Mouse (Mus musculus): ENCODE measurements around the gene Myod1. TPM values are rescaled to one million over a fixed set of nuclear protein-coding genes. Genes with fewer than 3 reads are reported as not detected.

Gene Myod1
- polyA plus RNA-seq, 1 experiment from 2014 or later, result 0.17 TPM

GRCm38 (mm10) chr7:46412823-46413222 is 36.5 kb downstream of the Myod1 start:
- no peak overlapping the region for H3K27ac ChIP-seq (ENCODE audit: low read length)
- H3K9ac ChIP-seq (replicated peaks; ENCODE audit: low read depth, low read length), result no peak overlapping the region
- no peaks in the 10 kb centered on the region for H3K27me3 ChIP-seq (ENCODE audit: control insufficient read depth, insufficient read depth, low read length)
- WGBS, result 79% methylated on average over 5 of the region's 5 CpGs
- H3K4me1 ChIP-seq (ENCODE audit: control insufficient read depth, insufficient read depth, low read length), result no peaks in the 10 kb centered on the region
- no peak overlapping the region for H3K4me3 ChIP-seq (ENCODE audit: low read depth, low read length)
- H3K4me2 ChIP-seq (replicated peaks; ENCODE audit: low read depth, low read length), result no peak overlapping the region
- no peak for ATAC-seq (ENCODE audit: insufficient number of reproducible peaks, insufficient read depth, low FRiP score, low read depth)
- no peaks in the 10 kb centered on the region for H3K9me3 ChIP-seq (ENCODE audit: control insufficient read depth, low read depth, low read length)
- no peaks in the 10 kb centered on the region for H3K36me3 ChIP-seq (ENCODE audit: control insufficient read depth, insufficient read depth, low read length)

DNA sequence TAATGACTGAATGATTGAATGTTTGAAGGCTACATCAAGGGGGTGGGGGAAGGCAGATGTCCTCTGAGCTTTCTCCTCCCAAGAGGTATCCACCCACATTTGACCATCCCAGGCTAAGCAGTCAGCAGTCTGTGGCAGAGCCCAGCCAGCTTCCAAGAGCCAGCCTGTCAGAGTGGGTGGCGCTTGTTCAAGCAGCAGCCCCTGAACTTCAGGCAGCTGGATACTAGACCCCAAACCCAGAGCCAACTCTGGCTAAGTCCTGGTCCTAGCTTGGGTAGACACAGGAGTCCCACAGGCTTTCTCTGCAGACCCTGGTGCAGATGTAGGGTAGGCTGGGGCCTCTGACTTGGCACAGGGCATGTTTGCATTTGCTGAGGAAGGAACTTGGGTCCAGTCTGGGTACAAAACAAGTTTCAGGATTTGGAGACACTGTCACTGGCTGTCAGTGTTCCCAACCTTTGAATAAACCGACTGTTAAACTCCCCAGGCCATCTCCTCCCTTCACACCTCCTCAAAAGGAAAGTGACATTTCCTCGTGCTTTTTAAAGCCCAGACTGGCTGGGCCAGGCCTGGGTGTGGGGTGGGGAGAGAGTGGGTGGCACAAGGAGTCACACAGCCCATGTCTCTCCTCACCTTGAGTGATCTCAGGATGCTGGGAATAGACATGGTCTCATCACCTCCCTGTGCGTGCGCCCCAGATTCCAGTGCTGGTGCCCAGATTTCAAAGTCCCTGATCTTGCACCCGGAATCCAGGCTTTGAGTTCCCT is 37.9 kb downstream of the Myod1 start:
- Histone ChIP-seq H3K4me1 (ENCODE audit: control insufficient read depth, insufficient read depth, low read length) (no peaks in the 10 kb centered on the region), H3K27ac (ENCODE audit: low read length) (no peak overlapping the region), H3K36me3 (ENCODE audit: control insufficient read depth, insufficient read depth, low read length) (no peaks in the 10 kb centered on the region), H3K4me2 (replicated peaks; ENCODE audit: low read depth, low read length) (no peak overlapping the region), H3K9ac (replicated peaks; ENCODE audit: low read depth, low read length) (no peak overlapping the region), H3K4me3 (ENCODE audit: low read depth, low read length) (no peak overlapping the region), H3K9me3 (ENCODE audit: control insufficient read depth, low read depth, low read length) (no peaks in the 10 kb centered on the region), H3K27me3 (ENCODE audit: control insufficient read depth, insufficient read depth, low read length) (no peaks in the 10 kb centered on the region)
- 63% methylated on average over 6 of the region's 6 CpGs for WGBS
- ATAC-seq (ENCODE audit: insufficient number of reproducible peaks, insufficient read depth, low FRiP score, low read depth), result no peak

GRCm38 (mm10) chr7:46415818-46416425 is 39.6 kb downstream of the Myod1 start:
- H3K27ac ChIP-seq (ENCODE audit: low read length), result no peak overlapping the region
- no peaks in the 10 kb centered on the region for H3K27me3 ChIP-seq (ENCODE audit: control insufficient read depth, insufficient read depth, low read length)
- H3K36me3 ChIP-seq (ENCODE audit: control insufficient read depth, insufficient read depth, low read length), result no peaks in the 10 kb centered on the region
- H3K4me3 ChIP-seq (ENCODE audit: low read depth, low read length), result no peak overlapping the region
- no peak overlapping the region for H3K4me2 ChIP-seq (replicated peaks; ENCODE audit: low read depth, low read length)
- WGBS, result 76% methylated on average over 14 of the region's 14 CpGs
- H3K9me3 ChIP-seq (ENCODE audit: control insufficient read depth, low read depth, low read length), result no peaks in the 10 kb centered on the region
- no peak overlapping the region for H3K9ac ChIP-seq (replicated peaks; ENCODE audit: low read depth, low read length)
- no peak for ATAC-seq (ENCODE audit: insufficient number of reproducible peaks, insufficient read depth, low FRiP score, low read depth)
- no peaks in the 10 kb centered on the region for H3K4me1 ChIP-seq (ENCODE audit: control insufficient read depth, insufficient read depth, low read length)

- no peak for ATAC-seq (ENCODE audit: insufficient number of reproducible peaks, insufficient read depth, low FRiP score, low read depth)
- no peaks in the 10 kb centered on the region for H3K36me3 ChIP-seq (ENCODE audit: control insufficient read depth, insufficient read depth, low read length)
- no peaks in the 10 kb centered on the region for H3K27me3 ChIP-seq (ENCODE audit: control insufficient read depth, insufficient read depth, low read length)
- no peaks in the 10 kb centered on the region for H3K9me3 ChIP-seq (ENCODE audit: control insufficient read depth, low read depth, low read length)
- no peak overlapping the region for H3K4me3 ChIP-seq (ENCODE audit: low read depth, low read length)
- H3K27ac ChIP-seq (ENCODE audit: low read length), result no peak overlapping the region
- no peaks in the 10 kb centered on the region for H3K4me1 ChIP-seq (ENCODE audit: control insufficient read depth, insufficient read depth, low read length)
- no peak overlapping the region for H3K9ac ChIP-seq (replicated peaks; ENCODE audit: low read depth, low read length)
- no peak overlapping the region for H3K4me2 ChIP-seq (replicated peaks; ENCODE audit: low read depth, low read length)
- WGBS, result 68% methylated on average over 7 of the region's 7 CpGs
Measured at GRCm38 (mm10) chr7:46417467-46417866, 41.2 kb downstream of the Myod1 start.

DNA sequence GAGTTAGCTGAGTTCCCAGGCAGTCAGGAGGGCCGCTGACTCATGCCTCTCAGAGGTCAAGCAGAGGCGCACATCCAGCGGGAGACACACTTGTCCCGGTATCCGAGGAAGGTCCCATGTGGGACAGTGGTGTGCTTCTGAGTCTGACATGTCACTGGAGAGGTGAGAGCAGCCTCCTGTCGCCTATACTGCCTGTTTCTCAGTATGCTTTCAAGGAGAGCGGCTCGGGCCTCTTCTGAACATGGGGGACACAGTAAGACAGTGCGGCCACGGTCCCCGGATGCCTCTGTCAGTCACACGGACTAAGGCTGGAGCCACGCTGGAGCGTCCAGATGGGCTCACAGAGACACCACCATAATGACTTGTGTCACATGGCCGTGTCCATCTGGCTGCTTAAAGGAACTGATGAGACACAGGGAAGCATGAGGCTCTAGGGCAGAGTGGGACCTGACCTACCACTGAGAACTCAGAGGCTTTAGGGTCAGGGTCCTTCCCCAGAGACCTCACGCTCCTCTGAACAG is 41.9 kb downstream of the Myod1 start:
- H3K27me3 ChIP-seq (ENCODE audit: control insufficient read depth, insufficient read depth, low read length), result no peaks in the 10 kb centered on the region
- H3K4me3 ChIP-seq (ENCODE audit: low read depth, low read length), result no peak overlapping the region
- no peak overlapping the region for H3K4me2 ChIP-seq (replicated peaks; ENCODE audit: low read depth, low read length)
- no peaks in the 10 kb centered on the region for H3K9me3 ChIP-seq (ENCODE audit: control insufficient read depth, low read depth, low read length)
- H3K4me1 ChIP-seq (ENCODE audit: control insufficient read depth, insufficient read depth, low read length), result no peaks in the 10 kb centered on the region
- H3K27ac ChIP-seq (ENCODE audit: low read length), result no peak overlapping the region
- no peak for ATAC-seq (ENCODE audit: insufficient number of reproducible peaks, insufficient read depth, low FRiP score, low read depth)
- H3K36me3 ChIP-seq (ENCODE audit: control insufficient read depth, insufficient read depth, low read length), result no peaks in the 10 kb centered on the region
- no peak overlapping the region for H3K9ac ChIP-seq (replicated peaks; ENCODE audit: low read depth, low read length)
- WGBS, result 73% methylated on average over 16 of the region's 16 CpGs

- Histone ChIP-seq H3K4me2 (replicated peaks; ENCODE audit: low read depth, low read length) (no peak overlapping the region), H3K27me3 (ENCODE audit: control insufficient read depth, insufficient read depth, low read length) (no peaks in the 10 kb centered on the region), H3K4me3 (ENCODE audit: low read depth, low read length) (no peak overlapping the region), H3K27ac (ENCODE audit: low read length) (no peak overlapping the region), H3K9ac (replicated peaks; ENCODE audit: low read depth, low read length) (no peak overlapping the region), H3K36me3 (ENCODE audit: control insufficient read depth, insufficient read depth, low read length) (no peaks in the 10 kb centered on the region), H3K9me3 (ENCODE audit: control insufficient read depth, low read depth, low read length) (no peaks in the 10 kb centered on the region), H3K4me1 (ENCODE audit: control insufficient read depth, insufficient read depth, low read length) (no peaks in the 10 kb centered on the region)
- ATAC-seq (ENCODE audit: insufficient number of reproducible peaks, insufficient read depth, low FRiP score, low read depth), result no peak
- 26% methylated on average over 5 of the region's 5 CpGs for WGBS
Measured at GRCm38 (mm10) chr7:46421535-46421934, 45.3 kb downstream of the Myod1 start.

- Histone ChIP-seq H3K4me2 (replicated peaks; ENCODE audit: low read depth, low read length) (no peak overlapping the region), H3K27ac (ENCODE audit: low read length) (no peak overlapping the region), H3K4me3 (ENCODE audit: low read depth, low read length) (no peak overlapping the region), H3K9me3 (ENCODE audit: control insufficient read depth, low read depth, low read length) (no peaks in the 10 kb centered on the region), H3K27me3 (ENCODE audit: control insufficient read depth, insufficient read depth, low read length) (no peaks in the 10 kb centered on the region), H3K36me3 (ENCODE audit: control insufficient read depth, insufficient read depth, low read length) (no peaks in the 10 kb centered on the region), H3K9ac (replicated peaks; ENCODE audit: low read depth, low read length) (no peak overlapping the region), H3K4me1 (ENCODE audit: control insufficient read depth, insufficient read depth, low read length) (no peaks in the 10 kb centered on the region)
- ATAC-seq (ENCODE audit: insufficient number of reproducible peaks, insufficient read depth, low FRiP score, low read depth), result no peak
- 83% methylated on average over 8 of the region's 8 CpGs for WGBS
Measured at GRCm38 (mm10) chr7:46422052-46422763, 45.9 kb downstream of the Myod1 start.

DNA sequence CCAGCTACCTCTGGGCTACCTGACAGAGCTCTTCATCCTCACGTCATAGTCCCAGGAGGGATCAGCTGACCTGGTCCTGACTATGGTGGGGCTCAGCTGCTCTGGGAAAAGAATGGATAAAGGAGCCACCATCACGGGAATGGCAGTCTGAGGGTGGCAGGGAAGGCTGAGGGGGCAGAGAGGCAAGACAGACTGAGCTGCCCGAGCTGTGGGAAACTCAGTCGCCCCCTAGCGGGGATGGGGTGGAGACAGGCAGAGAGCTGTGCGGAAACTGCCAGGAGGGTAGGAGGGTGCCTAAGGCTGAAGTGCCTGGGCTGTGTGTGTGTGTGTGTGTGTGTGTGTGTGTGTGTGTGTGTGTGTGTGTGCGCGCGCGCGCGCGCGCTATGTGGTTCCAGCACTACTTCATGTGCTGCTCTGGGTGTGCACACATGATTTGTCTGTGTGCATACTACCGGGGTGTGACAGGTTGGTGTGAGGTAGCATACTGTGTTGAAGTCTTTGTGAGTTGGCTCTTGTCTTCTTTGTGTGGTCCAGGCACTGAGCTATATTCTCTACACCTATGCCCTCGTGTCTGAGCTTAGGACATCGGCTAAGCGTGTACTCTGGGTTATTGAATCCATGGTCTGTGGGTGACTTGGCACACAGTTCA is 46.6 kb downstream of the Myod1 start:
- Histone ChIP-seq H3K9me3 (ENCODE audit: control insufficient read depth, low read depth, low read length) (no peaks in the 10 kb centered on the region), H3K4me1 (ENCODE audit: control insufficient read depth, insufficient read depth, low read length) (no peaks in the 10 kb centered on the region), H3K27me3 (ENCODE audit: control insufficient read depth, insufficient read depth, low read length) (no peaks in the 10 kb centered on the region), H3K9ac (replicated peaks; ENCODE audit: low read depth, low read length) (no peak overlapping the region), H3K4me3 (ENCODE audit: low read depth, low read length) (no peak overlapping the region), H3K27ac (ENCODE audit: low read length) (no peak overlapping the region), H3K4me2 (replicated peaks; ENCODE audit: low read depth, low read length) (no peak overlapping the region), H3K36me3 (ENCODE audit: control insufficient read depth, insufficient read depth, low read length) (no peaks in the 10 kb centered on the region)
- WGBS, result 49% methylated on average over 15 of the region's 18 CpGs
- ATAC-seq (ENCODE audit: insufficient number of reproducible peaks, insufficient read depth, low FRiP score, low read depth), result no peak
